Mouse (Mus musculus) CD8-positive naive resting alpha-beta T cell, adult 2 months (primary cell): ENCODE data around the gene Mlf2.
"Not testable (repeated sequence)": the region's sequence is repeated elsewhere in the genome, so short reads cannot be mapped to it uniquely, and the experiment has no call there.

Experiments used
- DNase-seq, 2 experiments: peaks; one replicate each; pipeline ENCODE4 v3.0.0; 2022; ENCODE audit warnings: low read depth in 2 of 2, low spot score in 2 of 2

Mlf2 gene

DNA sequence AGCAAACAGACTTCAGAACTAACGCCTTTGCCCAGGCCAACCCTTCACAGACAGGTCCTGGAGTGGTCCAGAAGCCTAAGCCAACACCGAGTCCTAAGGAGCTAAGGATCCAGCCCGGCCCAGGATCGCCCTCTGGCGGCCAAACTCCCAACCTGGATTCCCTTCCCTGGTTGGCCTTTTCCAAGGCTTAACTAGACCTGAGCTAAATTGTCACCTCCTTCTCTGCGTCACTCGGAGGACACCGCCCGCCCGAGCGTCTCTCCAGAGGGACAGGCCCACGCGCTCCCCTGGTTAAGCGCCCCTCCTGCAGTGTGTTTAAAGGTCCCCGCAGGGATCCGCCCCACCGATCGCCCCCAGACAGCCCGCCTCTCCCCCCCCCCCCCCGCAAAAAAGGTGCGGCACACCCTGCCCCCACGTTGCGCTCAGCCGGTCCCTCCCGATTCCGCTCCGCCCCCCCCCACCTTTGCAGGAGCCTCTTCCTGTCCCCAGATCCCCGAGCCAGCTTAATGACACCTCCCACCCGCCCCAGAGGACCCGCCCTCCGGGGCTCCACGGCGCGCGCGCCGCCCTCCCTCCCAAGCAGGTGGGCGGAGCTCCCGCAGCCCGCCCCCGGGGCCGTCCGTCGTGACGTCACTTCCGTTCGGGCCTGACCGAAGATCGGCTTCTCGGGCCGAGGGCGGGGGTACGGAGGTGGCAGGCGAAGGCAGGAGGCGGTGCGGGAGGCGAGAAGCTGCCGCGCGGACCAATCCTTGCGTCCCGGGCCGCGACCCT, at the start of gene Mlf2:
Gene Mlf2 (plus strand): TSS at position 633 of the 771 bp plus-strand sequence.
- peak; percentile 97 to 98 for DNase-seq

GRCm38 (mm10) chr6:124881821-124882220, 49.4 kb upstream of the Mlf2 start:
- no peak for DNase-seq

GRCm38 (mm10) chr6:124883351-124883750, 47.8 kb upstream of the Mlf2 start:
- DNase-seq: no peak

DNA sequence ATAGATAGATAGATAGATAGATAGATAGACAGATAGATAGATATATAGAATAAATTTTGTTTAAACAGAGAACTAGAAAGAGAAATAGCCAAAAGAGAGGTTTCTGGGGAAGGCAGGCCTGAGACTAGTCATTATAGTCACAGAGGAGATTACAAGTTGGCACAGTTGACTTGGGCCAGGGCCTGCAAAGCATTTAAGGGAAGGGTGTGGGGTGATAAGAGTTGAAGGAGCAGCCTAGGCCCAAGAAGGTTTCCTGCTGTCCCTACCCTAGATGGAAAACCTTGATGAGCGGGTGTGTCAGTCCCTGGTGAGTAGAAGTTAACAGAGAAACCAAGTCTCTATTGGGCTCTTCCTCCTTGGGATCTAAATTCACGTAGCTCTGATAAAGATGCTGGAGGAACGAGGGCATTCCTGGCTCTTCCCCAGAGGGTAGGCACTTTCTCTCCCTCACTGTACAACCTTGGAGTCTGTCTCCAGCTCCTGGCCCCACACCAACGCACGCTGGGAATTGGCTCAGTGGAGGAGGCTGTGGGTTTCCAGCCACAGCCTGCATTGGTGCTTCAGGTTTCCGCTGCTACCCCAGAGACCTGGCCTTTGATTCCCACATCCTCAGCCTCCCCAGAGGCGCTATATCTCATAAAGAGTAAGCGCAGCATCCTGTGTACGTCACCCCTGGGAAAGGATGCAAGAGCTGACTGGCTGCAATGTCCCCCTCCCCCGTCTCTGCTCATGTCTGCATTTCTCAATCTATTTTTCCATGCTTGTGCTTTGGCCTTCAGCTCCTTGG, 46.3 kb upstream of the Mlf2 start:
- DNase-seq: peak; percentile 52 to 69

DNA sequence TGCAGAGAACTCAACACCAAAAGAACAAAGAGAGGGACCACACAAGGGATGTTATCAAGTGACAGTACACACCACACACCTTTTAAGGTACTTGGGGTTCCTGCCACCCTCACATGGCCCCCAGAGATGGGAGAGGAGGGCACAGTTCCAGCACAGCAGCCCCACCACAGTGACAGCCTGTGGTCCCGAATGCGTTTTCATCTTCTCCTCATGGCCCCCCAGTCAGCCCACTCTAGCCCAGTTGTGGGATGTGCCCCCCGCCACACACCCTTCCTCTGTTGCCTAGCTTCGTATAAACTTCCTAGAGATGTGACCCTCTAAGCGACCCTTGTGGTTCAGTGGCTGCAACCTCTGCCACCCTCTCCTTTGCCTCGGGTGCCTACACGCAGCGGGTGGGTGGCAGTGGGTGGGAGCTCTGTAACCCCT, 45.2 kb upstream of the Mlf2 start:
- DNase-seq: peak; percentile 59 to 62

DNA sequence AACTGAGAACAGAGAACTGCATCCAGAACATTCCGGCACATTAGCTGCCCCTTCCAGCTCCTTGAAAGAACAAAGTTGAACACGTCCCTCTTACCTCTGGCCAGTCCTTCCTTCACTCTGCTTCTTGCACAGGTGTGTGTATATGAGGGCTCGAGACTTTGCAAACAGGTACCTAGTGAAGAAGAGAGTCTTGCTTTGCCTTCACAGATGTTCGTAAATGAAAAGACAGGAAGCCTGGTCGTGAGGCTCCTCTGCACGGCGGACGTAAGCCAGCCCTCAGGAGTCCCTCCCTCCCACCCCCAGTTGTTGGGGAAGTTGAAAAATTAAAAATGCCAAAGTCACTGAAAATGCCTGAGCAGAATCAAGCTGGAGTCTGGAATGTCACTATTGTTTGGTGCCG, 43.2 kb upstream of the Mlf2 start, which contains the start of gene Cd4:
Gene Cd4 (minus strand): TSS at position 236 of the 400 bp plus-strand sequence.
- DNase-seq: no peak

- no peak for DNase-seq
These were observed 42.5 kb upstream of the Mlf2 start for GRCm38 (mm10) chr6:124888555-124889125.

DNA sequence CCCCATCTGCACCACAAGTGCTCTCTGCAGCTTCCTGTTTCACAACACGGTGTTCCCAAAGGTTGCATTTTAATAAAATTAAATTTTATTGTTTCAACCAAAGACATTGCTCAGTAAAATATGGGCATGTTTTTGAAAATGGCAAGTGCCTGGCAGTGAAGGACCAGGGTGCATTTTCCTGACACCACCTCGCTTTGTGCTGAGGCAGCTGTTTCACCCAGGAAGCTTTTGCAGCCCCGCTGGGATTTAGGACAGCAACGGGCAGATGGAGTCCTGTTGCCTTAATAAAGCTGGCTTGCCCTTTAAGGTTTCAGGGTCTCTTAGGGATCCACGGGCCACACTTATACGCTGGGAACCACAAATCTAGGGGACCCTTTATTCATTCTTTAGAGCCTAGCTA, 40.2 kb upstream of the Mlf2 start:
- DNase-seq: no peak

- not testable (repeated sequence) for DNase-seq
These were observed 37.1 kb upstream of the Mlf2 start for GRCm38 (mm10) chr6:124894113-124894512.

GRCm38 (mm10) chr6:124898359-124898758, 32.8 kb upstream of the Mlf2 start:
- no peak for DNase-seq

GRCm38 (mm10) chr6:124900056-124900800, 31.0 kb upstream of the Mlf2 start:
- DNase-seq: peak in 1 of 2 experiments; percentile 21

- no peak for DNase-seq
These were observed 30.2 kb upstream of the Mlf2 start for GRCm38 (mm10) chr6:124900801-124901480.

GRCm38 (mm10) chr6:124901851-124902250, 29.3 kb upstream of the Mlf2 start:
- DNase-seq: no peak

DNA sequence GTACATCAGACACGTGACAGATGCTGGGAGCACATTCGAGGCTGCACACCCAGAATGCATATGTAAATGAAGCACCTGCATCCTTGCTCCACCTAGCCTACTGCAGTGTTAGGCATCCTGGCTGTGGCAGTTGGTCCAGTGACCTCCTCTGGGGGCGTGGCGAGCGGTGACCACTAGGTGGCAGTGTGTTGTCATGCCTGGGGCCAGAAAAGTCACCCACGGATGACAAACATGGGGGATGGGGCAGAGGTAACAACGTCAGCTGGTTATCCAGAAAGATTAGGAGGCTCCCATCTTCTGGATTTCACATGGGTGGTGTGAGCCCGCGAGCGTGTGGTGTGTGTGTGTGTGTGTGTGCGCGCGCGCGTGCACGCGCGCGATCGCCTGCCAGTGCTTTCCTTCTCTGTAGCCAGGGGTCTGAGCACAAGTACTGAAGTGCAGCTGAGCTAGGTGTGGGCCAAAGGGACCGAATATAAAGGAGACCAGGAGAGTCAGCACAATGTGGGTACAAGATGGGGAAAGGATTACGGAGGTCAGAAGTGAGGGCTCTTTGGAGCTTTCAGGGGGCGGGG, 27.5 kb upstream of the Mlf2 start:
- peak; percentile 93 to 96 for DNase-seq

GRCm38 (mm10) chr6:124904161-124904981, 26.8 kb upstream of the Mlf2 start:
- DNase-seq: peak in 1 of 2 experiments; percentile 24

- no peak for DNase-seq
These were observed 26.0 kb upstream of the Mlf2 start for GRCm38 (mm10) chr6:124904991-124905860.

GRCm38 (mm10) chr6:124907767-124908166, 23.4 kb upstream of the Mlf2 start:
- no peak for DNase-seq

DNA sequence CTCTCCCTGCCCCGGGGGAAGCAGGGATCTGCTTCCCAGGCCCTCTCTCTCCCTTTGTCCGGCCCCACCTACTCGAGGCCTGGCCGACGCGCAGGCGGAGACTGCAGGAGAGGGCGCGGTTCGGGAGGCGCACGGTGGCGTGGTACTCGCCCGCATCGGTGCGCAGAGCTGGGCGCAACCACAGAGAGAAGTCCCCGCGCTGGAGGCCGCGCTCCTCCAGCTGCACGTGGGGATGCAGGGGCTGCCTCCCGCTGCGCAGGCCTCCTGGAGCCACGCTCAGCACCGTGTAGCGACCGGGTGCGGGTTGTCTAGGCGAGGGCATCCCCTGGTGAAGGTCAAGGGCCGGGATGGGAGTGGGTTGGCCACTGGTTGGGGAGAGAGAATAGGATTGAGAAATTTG, 21.2 kb upstream of the Mlf2 start:
- DNase-seq: no peak
